Mouse (Mus musculus): ENCODE results near the gene Mrps23.

GRCm38 (mm10) chr11:88227001-88227957, 23.1 kb downstream of the Mrps23 start:
- TF ChIP-seq CTCF (IDR thresholded peaks at IDR 0.05; ENCODE audit: low read depth) (no peak), EP300 (IDR thresholded peaks at IDR 0.05; ENCODE audit: low read depth) (no peak)
